ENCODE assay signal across 8 mouse cellular contexts in the genomic region with DNA sequence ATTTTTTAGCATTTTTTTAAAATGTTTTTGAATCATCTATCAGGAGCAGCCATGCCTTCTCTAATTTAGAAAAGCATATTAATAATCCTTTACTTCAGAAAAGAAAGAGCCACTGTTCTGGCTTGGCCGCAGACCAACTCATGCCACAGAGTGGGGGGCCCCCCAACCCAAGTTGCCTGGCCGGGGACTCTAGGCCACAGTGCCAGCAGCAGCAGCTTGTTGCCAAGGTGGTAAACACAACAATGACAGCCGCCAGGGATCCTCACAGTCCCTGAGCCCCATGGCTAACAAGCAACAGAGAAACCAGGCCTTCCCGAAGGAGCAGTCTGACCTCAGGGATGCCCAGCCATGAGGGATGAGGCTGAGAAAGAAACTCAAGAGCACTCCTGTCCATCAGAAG.
DNase-seq lines count a peak whose midpoint lies in the region; ATAC-seq lines count a peak whose summit lies in the region.

No protein-coding gene starts in this region.

- H3K27ac ChIP-seq in embryonic facial prominence, embryonic 14.5 days (replicated peaks; ENCODE audit: low read depth, low read length), result no peak overlapping the region
- no peak overlapping the region for H3K27ac ChIP-seq in embryonic facial prominence, embryonic 10.5 days (replicated peaks)
- H3K27ac ChIP-seq in midbrain, embryonic 15.5 days, result peak overlapping the region; percentile 57

- 0 out of 2 replicates have a peak, but pooled peaks cover 4% of the 10 kb centered on the region for H3K36me3 ChIP-seq in embryonic facial prominence, embryonic 14.5 days (ENCODE audit: control insufficient read depth, insufficient read depth, low read length)
- H3K36me3 ChIP-seq in embryonic facial prominence, embryonic 10.5 days (replicated peaks), result peaks cover 85% of the 10 kb centered on the region
- H3K36me3 ChIP-seq in midbrain, embryonic 15.5 days (replicated peaks), result no peaks in the 10 kb centered on the region

- WGBS in embryonic facial prominence, embryonic 14.5 days, result 48% methylated on average over 4 of the region's 4 CpGs
- WGBS in embryonic facial prominence, embryonic 10.5 days, result 69% methylated on average over 4 of the region's 4 CpGs
- 40% methylated on average over 4 of the region's 4 CpGs for WGBS in midbrain, embryonic 15.5 days

- H3K27me3 ChIP-seq in embryonic facial prominence, embryonic 14.5 days (replicated peaks; ENCODE audit: control insufficient read depth, insufficient read depth, low read length), result no peaks in the 10 kb centered on the region
- H3K27me3 ChIP-seq in embryonic facial prominence, embryonic 10.5 days (replicated peaks; ENCODE audit: low read depth, poor library complexity, severe bottlenecking), result no peaks in the 10 kb centered on the region
- no peaks in the 10 kb centered on the region for H3K27me3 ChIP-seq in midbrain, embryonic 15.5 days (replicated peaks)

- H3K4me1 ChIP-seq in embryonic facial prominence, embryonic 14.5 days (ENCODE audit: control insufficient read depth, insufficient read depth, low read length), result peaks cover 31% of the 10 kb centered on the region
- H3K4me1 ChIP-seq in embryonic facial prominence, embryonic 10.5 days, result peaks cover 52% of the 10 kb centered on the region
- peaks cover 65% of the 10 kb centered on the region for H3K4me1 ChIP-seq in midbrain, embryonic 15.5 days

- no peak overlapping the region for H3K4me3 ChIP-seq in embryonic facial prominence, embryonic 14.5 days (ENCODE audit: low read depth, low read length)
- H3K4me3 ChIP-seq in embryonic facial prominence, embryonic 10.5 days, result no peak overlapping the region
- no peak overlapping the region for H3K4me3 ChIP-seq in midbrain, embryonic 15.5 days

- DNase-seq in embryonic facial prominence, embryonic 14.5 days (ENCODE audit: low spot score), result peak; percentile 48
- DNase-seq in embryonic facial prominence, embryonic 10.5 days (ENCODE audit: low spot score), result no peak
- DNase-seq in cerebellum, postnatal 36 days, result peak; percentile 53
- no peak for DNase-seq in adrenal gland, adult 2 months

- no peak overlapping the region for H3K9ac ChIP-seq in embryonic facial prominence, embryonic 14.5 days (ENCODE audit: low read depth, low read length)
- H3K9ac ChIP-seq in midbrain, embryonic 15.5 days, result no peak overlapping the region

- H3K4me2 ChIP-seq in embryonic facial prominence, embryonic 14.5 days (ENCODE audit: low read depth, low read length), result no peak overlapping the region
- H3K4me2 ChIP-seq in midbrain, embryonic 15.5 days, result no peak overlapping the region

- ATAC-seq in embryonic facial prominence, embryonic 14.5 days (ENCODE audit: low read depth), result no peak
- ATAC-seq in hematopoietic stem cell, adult 5-6 weeks (replicated peaks in 1 of 2; ENCODE audit: insufficient read depth in 1 of 2, low FRiP score in 2 of 2, low TSS enrichment in 1 of 2, low read depth in 1 of 2, poor library complexity in 2 of 2, severe bottlenecking in 2 of 2), result peak; percentile 4 to 59; a peak in 2 of 4 replicates
- no peak; the same call in 1 of the 2 replicates for ATAC-seq in midbrain, embryonic 15.5 days (replicated peaks)
- ATAC-seq in activated CD4-positive, CD25-positive, alpha-beta regulatory T cell, adult 4 months, result no peak
- ATAC-seq in CD4-positive, CD25-positive, alpha-beta regulatory T cell, adult 4 months, result no peak

- H3K9me3 ChIP-seq in embryonic facial prominence, embryonic 14.5 days (ENCODE audit: control insufficient read depth, low read length), result no peaks in the 10 kb centered on the region
- H3K9me3 ChIP-seq in embryonic facial prominence, embryonic 10.5 days, result no peaks in the 10 kb centered on the region
- no peaks in the 10 kb centered on the region for H3K9me3 ChIP-seq in midbrain, embryonic 15.5 days

Comparison
In these comparisons a context has a peak if more than half of its experiments do, and no peak if none do; other contexts are left out.
1. DNase-seq: peak in embryonic facial prominence, embryonic 14.5 days (single experiment) and cerebellum, postnatal 36 days (2 of 2); none in embryonic facial prominence, embryonic 10.5 days (single experiment) and adrenal gland, adult 2 months (single experiment).
2. ATAC-seq: peak in hematopoietic stem cell, adult 5-6 weeks (2 of 2); none in embryonic facial prominence, embryonic 14.5 days (single experiment), midbrain, embryonic 15.5 days (single experiment), activated CD4-positive, CD25-positive, alpha-beta regulatory T cell, adult 4 months (single experiment) and CD4-positive, CD25-positive, alpha-beta regulatory T cell, adult 4 months (single experiment).